Mouse (Mus musculus) midbrain, embryonic 14.5 days (tissue): ENCODE results near the gene Vwa1. TPM values are rescaled to one million over a fixed set of nuclear protein-coding genes. Genes with fewer than 3 reads are reported as not detected.

ENCODE experiments used
- ATAC-seq: fragments of 200-750 bp; cut with Nextera tagmentation; 2 replicates; pipeline ENCODE4 v1.8.0; 2017; ENCODE audit warnings: moderate number of reproducible peaks, moderate library complexity; ENCODE audit not compliant: low FRiP score, low TSS enrichment
- DNase-seq: peaks from one replicate; pipeline ENCODE4 v3.0.0-alpha.2; 2015
- H3K27ac ChIP-seq: fragments of 300-500 bp; sonication (generic); replicated peaks from 2 replicates; pipeline ENCODE4 v1.5.1; 2014; ENCODE audit warnings: mild to moderate bottlenecking, low read depth, low read length, moderate library complexity
- H3K27me3 ChIP-seq: fragments of 300-500 bp; sonication (generic); 2 replicates; pipeline ENCODE4 v1.6.1; 2014; ENCODE audit warnings: low read length, control low read depth, mixed read lengths; ENCODE audit not compliant: control insufficient read depth, insufficient read depth
- H3K36me3 ChIP-seq: fragments of 300-500 bp; sonication (generic); 2 replicates; pipeline ENCODE4 v1.6.1; 2014; ENCODE audit warnings: low read length, control low read depth; ENCODE audit not compliant: control insufficient read depth, insufficient read depth
- H3K4me1 ChIP-seq: fragments of 300-500 bp; sonication (generic); 2 replicates; pipeline ENCODE4 v1.6.1; 2014; ENCODE audit warnings: mild to moderate bottlenecking, antibody characterized with exemption, low read length, control low read depth; ENCODE audit not compliant: control insufficient read depth, insufficient read depth
- H3K4me2 ChIP-seq: fragments of 300-500 bp; sonication (generic); 2 replicates; pipeline ENCODE4 v1.6.1; 2014; ENCODE audit warnings: mild to moderate bottlenecking, low read length, moderate library complexity
- H3K4me3 ChIP-seq: fragments of 300-500 bp; sonication (generic); replicated peaks from 2 replicates; pipeline ENCODE4 v1.5.1; 2014; ENCODE audit warnings: low read depth, low read length
- H3K9ac ChIP-seq: fragments of 300-500 bp; sonication (generic); replicated peaks from 2 replicates; pipeline ENCODE4 v1.6.1; 2014; ENCODE audit warnings: mild to moderate bottlenecking, low read length, moderate library complexity
- H3K9me3 ChIP-seq: fragments of 300-500 bp; sonication (generic); 2 replicates; pipeline ENCODE4 v1.6.1; 2016; ENCODE audit warnings: low read length, control low read depth, mixed read lengths; ENCODE audit not compliant: control insufficient read depth
- WGBS: fragments of 180-500 bp; shearing (Covaris S2); extraction: QIAGEN DNeasy Blood & Tissue Kit; methylation state at CpG from one replicate; pipeline ENCODE4 v1.1.7; 2014; 5-methylcytosine and 5-hydroxymethylcytosine counted together
- microRNA-seq: library from miRNA; unstranded; fragments of <30 nt; microRNA quantifications from one replicate; pipeline ENCODE4, GENCODE M21; 2016
- polyA plus RNA-seq: library from polyadenylated mRNA; unstranded; fragments of >200 nt; fragmentation: Nextera tagmentation; extraction: Ambion mirVana; gene quantifications from 2 replicates; pipeline ENCODE4 v1.2.1, GENCODE M21; 2014

Vwa1 gene
- polyA plus RNA-seq, 1 experiment from 2014 or later, result 24.4 TPM

DNA sequence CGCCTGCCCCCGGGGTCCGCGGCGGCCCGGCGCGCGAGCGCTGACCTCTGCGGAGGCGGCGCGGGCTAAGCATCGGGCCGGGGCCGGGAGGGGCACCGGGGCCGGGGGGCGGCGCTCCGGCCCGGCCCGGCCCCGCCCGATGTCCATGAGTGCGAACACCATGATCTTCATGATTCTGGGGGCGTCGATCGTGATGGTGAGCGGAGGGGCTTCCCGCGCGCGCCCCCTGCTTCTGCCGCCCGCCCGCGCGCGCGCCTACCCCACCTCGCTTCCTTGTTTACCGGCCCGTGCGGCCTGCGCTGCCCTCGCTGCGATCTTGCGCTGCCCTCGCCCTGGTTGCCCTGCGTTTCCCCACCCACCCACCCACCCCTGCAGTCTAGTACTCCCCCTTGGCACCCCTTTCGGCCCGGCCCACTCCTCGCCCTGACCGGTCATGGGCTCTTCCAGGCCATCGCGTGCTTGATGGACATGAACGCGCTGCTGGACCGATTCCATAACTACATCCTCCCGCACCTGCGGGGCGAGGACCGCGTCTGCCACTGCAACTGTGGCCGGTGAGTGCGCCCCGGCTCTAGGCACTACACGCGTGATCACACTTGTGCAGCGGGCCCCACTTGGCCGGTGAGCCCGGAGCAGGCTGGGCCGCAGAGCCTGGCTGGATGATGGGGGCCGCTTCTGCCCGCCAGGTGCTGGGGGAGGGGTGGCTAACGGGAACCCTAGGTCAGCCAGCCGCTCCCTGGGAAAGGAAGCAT, 39.4 kb downstream of the Vwa1 start:
- H3K27ac ChIP-seq, result peak overlapping the region; percentile 97
- peaks cover 47% of the 10 kb centered on the region for H3K36me3 ChIP-seq
- H3K4me1 ChIP-seq, result peaks cover 18% of the 10 kb centered on the region
- H3K4me2 ChIP-seq, result peak overlapping the region; percentile 91
- DNase-seq (peak; percentile 76), ATAC-seq (peak; percentile 78)
- H3K9me3 ChIP-seq, result no peaks in the 10 kb centered on the region
- H3K4me3 ChIP-seq, result peak overlapping the region; percentile 75
- WGBS, result 2% methylated on average over 60 of the region's 79 CpGs
- H3K27me3 ChIP-seq, result no peaks in the 10 kb centered on the region
- peak overlapping the region; percentile 91 for H3K9ac ChIP-seq

DNA sequence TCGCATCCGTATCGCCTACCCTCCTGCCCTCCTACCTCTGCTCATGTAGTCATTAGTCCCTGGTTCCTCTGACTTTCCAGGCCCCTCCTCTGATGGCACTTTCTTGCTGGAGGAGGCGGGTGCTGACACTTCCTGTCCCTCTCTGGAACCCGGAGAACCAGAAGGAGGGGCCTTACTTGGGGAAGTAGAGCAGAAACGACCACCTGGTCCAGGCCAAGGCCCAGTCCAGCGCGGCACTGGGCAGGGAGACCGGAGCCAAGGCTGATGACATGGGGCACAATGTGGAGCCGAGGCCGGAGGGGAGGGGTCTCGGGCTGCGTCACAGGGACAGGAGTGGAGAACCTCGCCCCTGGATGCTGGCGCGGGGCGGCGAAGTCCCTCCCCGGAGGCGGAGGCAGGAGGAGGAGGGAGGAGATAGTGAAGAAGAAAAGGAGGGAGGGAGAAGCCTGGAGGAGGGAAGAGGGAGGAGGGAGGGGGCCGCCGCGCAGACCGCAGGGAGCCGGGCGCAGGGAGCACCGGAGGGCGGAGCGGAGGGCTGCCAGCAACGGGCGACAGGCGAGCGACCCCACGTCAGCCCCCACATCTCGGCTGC, 40.1 kb downstream of the Vwa1 start, which contains the start of gene Tmem240:
Gene Tmem240, plus strand, starts transcription at position 451 of the 592 bp plus-strand sequence.
- Histone ChIP-seq H3K4me3 (peak within 1 kb of the TSS; percentile 75), H3K27me3 (no peaks in the 10 kb centered on the region), H3K27ac (peak within 1 kb of the TSS; percentile 97), H3K4me1 (peaks cover 18% of the 10 kb centered on the region), H3K9ac (peak within 1 kb of the TSS; percentile 91), H3K4me2 (peak within 1 kb of the TSS; percentile 91), H3K36me3 (peaks cover 41% of the 10 kb centered on the region), H3K9me3 (no peaks in the 10 kb centered on the region)
- peak; percentile 93 for DNase-seq
- WGBS, result under 1% methylated on average over 27 of the region's 35 CpGs
- peak; percentile 88 for ATAC-seq

DNA sequence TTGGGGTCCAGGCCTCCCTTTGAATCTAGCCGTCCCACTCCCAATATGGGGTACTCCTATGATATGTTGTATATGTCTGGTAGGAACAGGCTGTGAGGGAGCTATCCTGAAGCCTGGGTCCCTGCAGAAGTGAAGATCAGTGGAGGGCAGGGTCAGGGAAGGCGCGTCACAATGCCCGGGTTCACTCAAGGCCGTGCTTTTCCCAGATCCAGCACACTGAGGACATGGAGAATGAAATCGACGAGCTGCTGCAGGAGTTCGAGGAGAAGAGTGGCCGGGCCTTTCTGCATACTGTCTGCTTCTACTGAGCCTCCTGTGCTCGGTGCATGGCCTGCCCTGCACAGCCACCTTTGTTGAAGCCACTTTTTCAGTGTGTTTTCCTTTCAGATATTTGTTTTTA, 41.2 kb downstream of the Vwa1 start:
- no peak for ATAC-seq
- peaks cover 18% of the 10 kb centered on the region for H3K4me1 ChIP-seq
- 90% methylated on average over 10 of the region's 10 CpGs for WGBS
- H3K4me3 ChIP-seq, result no peak overlapping the region
- H3K9ac ChIP-seq, result no peak overlapping the region; the same call in 1 of the 2 replicates
- no peak for DNase-seq
- H3K9me3 ChIP-seq, result no peaks in the 10 kb centered on the region
- H3K36me3 ChIP-seq, result peaks cover 31% of the 10 kb centered on the region
- no peak overlapping the region; the same call in 1 of the 2 replicates for H3K4me2 ChIP-seq
- H3K27ac ChIP-seq, result no peak overlapping the region
- no peaks in the 10 kb centered on the region for H3K27me3 ChIP-seq

DNA sequence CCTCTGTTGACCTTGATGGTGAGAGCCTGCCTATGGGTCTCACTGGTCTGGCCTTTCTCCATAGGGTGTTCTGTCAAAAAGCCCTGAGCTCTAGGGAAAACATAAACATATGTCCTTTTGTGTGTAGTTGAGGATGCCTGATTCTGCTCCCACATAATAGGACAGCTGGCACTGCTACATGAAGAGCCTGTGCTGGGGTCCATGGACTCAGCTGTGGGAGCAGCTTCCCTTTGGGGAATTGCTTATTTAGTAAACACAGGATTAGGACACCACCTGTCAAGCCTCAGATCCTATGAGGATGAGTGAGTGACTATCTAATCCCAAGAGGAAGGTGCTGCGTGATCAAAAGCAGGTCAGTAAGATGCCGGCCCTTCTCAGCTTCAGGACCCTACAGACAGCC, 46.5 kb downstream of the Vwa1 start:
- Histone ChIP-seq H3K27me3 (no peaks in the 10 kb centered on the region), H3K4me1 (no peaks in the 10 kb centered on the region), H3K4me3 (no peak overlapping the region), H3K9ac (no peak overlapping the region), H3K4me2 (no peak overlapping the region), H3K27ac (0 out of 2 replicates have a peak overlapping the region, but pooled peaks have one; percentile 32), H3K36me3 (peaks cover 26% of the 10 kb centered on the region; the same call in 1 of the 2 replicates), H3K9me3 (no peaks in the 10 kb centered on the region)
- ATAC-seq (no peak), DNase-seq (no peak)
- WGBS, result 46% methylated on average over 2 of the region's 2 CpGs

DNA sequence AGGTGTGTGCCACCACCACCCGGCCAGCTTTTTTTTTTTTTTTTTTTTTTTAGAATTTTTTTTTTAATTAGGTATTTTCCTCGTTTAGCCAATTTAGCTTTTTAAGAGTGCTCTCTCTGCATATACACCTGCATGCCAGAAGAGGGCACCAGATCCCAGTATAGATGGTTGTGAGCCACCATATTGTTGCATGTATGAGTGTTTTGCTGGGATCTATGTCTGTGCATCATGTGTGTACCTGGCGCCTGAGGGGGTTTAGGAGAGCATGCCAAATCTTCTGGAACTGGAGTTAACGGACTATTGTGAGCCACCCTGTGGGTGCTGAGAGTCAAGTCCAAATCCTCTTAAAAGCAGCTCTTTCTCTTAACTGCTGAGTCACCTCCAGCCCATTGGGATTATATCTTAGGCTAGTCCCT, 52.8 kb downstream of the Vwa1 start:
- H3K27me3 ChIP-seq, result no peaks in the 10 kb centered on the region
- no peak overlapping the region for H3K4me2 ChIP-seq
- peaks cover 27% of the 10 kb centered on the region for H3K36me3 ChIP-seq
- DNase-seq (peak; percentile 61), ATAC-seq (no peak)
- H3K4me1 ChIP-seq, result no peaks in the 10 kb centered on the region
- no peaks in the 10 kb centered on the region for H3K9me3 ChIP-seq
- no peak overlapping the region for H3K9ac ChIP-seq
- WGBS, result 59% methylated on average over 4 of the region's 4 CpGs
- H3K27ac ChIP-seq, result no peak overlapping the region
- H3K4me3 ChIP-seq, result no peak overlapping the region

Small RNAs within 50 kb of the gene (microRNA-seq; reads per million reads assigned to microRNA genes)
- gene Gm27743, result not detected

Other genes starting within 250 kb of the Vwa1 start
- gene Nadk, start 212.3 kb downstream of the Vwa1 start, polyA plus RNA-seq, result 70.4 and 95.1 TPM in 2 replicates
- 15.6 and 19.9 TPM in 2 replicates for gene Slc35e2, start 173.3 kb downstream of the Vwa1 start, polyA plus RNA-seq
- gene Cdk11b, start 149.8 kb downstream of the Vwa1 start, polyA plus RNA-seq, result 49.4 and 49.9 TPM in 2 replicates
- gene Gm10563, start 129.3 kb downstream of the Vwa1 start, polyA plus RNA-seq, result not detected in 2 replicates
- 2.5 and 3.9 TPM in 2 replicates for gene Mmp23, start 121.3 kb downstream of the Vwa1 start, polyA plus RNA-seq
- 39.6 and 40.8 TPM in 2 replicates for gene Mib2, start 105.5 kb downstream of the Vwa1 start, polyA plus RNA-seq
- gene Fndc10, start 80.4 kb downstream of the Vwa1 start, polyA plus RNA-seq, result 6.3 and 13.8 TPM in 2 replicates
- gene Ssu72, start 69.9 kb downstream of the Vwa1 start, polyA plus RNA-seq, result 162 and 177 TPM in 2 replicates
- gene Tmem240, start 39.9 kb downstream of the Vwa1 start, polyA plus RNA-seq, result 7.5 and 19.8 TPM in 2 replicates
- gene Atad3a, start 13.6 kb downstream of the Vwa1 start, polyA plus RNA-seq, result 77.4 and 79.8 TPM in 2 replicates
- gene Tmem88b, start 11.2 kb upstream of the Vwa1 start, polyA plus RNA-seq, result 0.43 and 0.51 TPM in 2 replicates
- gene Ankrd65, start 15.7 kb upstream of the Vwa1 start, polyA plus RNA-seq, result not detected in 2 replicates
- gene Mrpl20, start 28.2 kb upstream of the Vwa1 start, polyA plus RNA-seq, result 255 and 298 TPM in 2 replicates
- 134 and 162 TPM in 2 replicates for gene Ccnl2, start 37.8 kb upstream of the Vwa1 start, polyA plus RNA-seq
- 118 and 129 TPM in 2 replicates for gene Aurkaip1, start 56.6 kb upstream of the Vwa1 start, polyA plus RNA-seq
- 6.0 and 17.5 TPM in 2 replicates for gene Mxra8, start 65.0 kb upstream of the Vwa1 start, polyA plus RNA-seq
- 15.3 and 18.0 TPM in 2 replicates for gene Dvl1, start 72.7 kb upstream of the Vwa1 start, polyA plus RNA-seq
- 0.31 and 0.57 TPM in 2 replicates for gene Tas1r3, start 88.7 kb upstream of the Vwa1 start, polyA plus RNA-seq
- gene Cptp, start 94.7 kb upstream of the Vwa1 start, polyA plus RNA-seq, result 24.6 and 31.2 TPM in 2 replicates
- 78.2 and 83.2 TPM in 2 replicates for gene Ints11, start 94.8 kb upstream of the Vwa1 start, polyA plus RNA-seq
- 45.8 and 54.5 TPM in 2 replicates for gene Pusl1, start 117.1 kb upstream of the Vwa1 start, polyA plus RNA-seq
- gene Acap3, start 117.1 kb upstream of the Vwa1 start, polyA plus RNA-seq, result 76.6 and 84.8 TPM in 2 replicates
- 131 and 138 TPM in 2 replicates for gene Ube2j2, start 169.1 kb upstream of the Vwa1 start, polyA plus RNA-seq
- gene C1qtnf12, start 187.6 kb upstream of the Vwa1 start, polyA plus RNA-seq, result 7.1 and 8.3 TPM in 2 replicates
- gene B3galt6, start 218.0 kb upstream of the Vwa1 start, polyA plus RNA-seq, result 36.3 and 38.7 TPM in 2 replicates
- gene Sdf4, start 218.2 kb upstream of the Vwa1 start, polyA plus RNA-seq, result 105 and 112 TPM in 2 replicates
- gene Tnfrsf4, start 239.1 kb upstream of the Vwa1 start, polyA plus RNA-seq, result 0.47 and 0.49 TPM in 2 replicates